Mouse (Mus musculus) intestine, embryonic 15.5 days (tissue): ENCODE measurements at regions not wholly inside any gene's neighbourhood (a gene's known extent, or its start where the extent isn't known, plus 50 kb on each side); places are given as distances from the start of the nearest gene placed in this dataset.

ENCODE experiments used
- ATAC-seq: fragments of 200-750 bp; cut with Nextera tagmentation; 2 replicates; pipeline ENCODE4 v1.8.0; 2017; ENCODE audit warnings: moderate TSS enrichment, moderate library complexity
- H3K27ac ChIP-seq: fragments of 300-500 bp; sonication (generic); 2 replicates; pipeline ENCODE4 v1.5.1; 2015; ENCODE audit warnings: mild to moderate bottlenecking, inconsistent platforms
- H3K27me3 ChIP-seq: fragments of 300-500 bp; sonication (generic); replicated peaks from 2 replicates; pipeline ENCODE4 v1.6.1; 2015; ENCODE audit warnings: inconsistent platforms
- H3K36me3 ChIP-seq: fragments of 300-500 bp; sonication (generic); 2 replicates; pipeline ENCODE4 v1.6.1; 2015; ENCODE audit warnings: inconsistent platforms
- H3K4me1 ChIP-seq: fragments of 300-500 bp; sonication (generic); replicated peaks from 2 replicates; pipeline ENCODE4 v1.6.1; 2015; ENCODE audit warnings: inconsistent platforms
- H3K4me2 ChIP-seq: fragments of 300-500 bp; sonication (generic); replicated peaks from 2 replicates; pipeline ENCODE4 v1.6.1; 2015; ENCODE audit warnings: mild to moderate bottlenecking, inconsistent platforms
- H3K4me3 ChIP-seq: fragments of 300-500 bp; sonication (generic); replicated peaks from 2 replicates; pipeline ENCODE4 v1.5.1; 2015; ENCODE audit warnings: inconsistent platforms
- H3K9ac ChIP-seq: fragments of 300-500 bp; sonication (generic); 2 replicates; pipeline ENCODE4 v1.6.1; 2015; ENCODE audit warnings: inconsistent platforms
- H3K9me3 ChIP-seq: fragments of 300-500 bp; sonication (generic); 2 replicates; pipeline ENCODE4 v1.6.1; 2016; ENCODE audit warnings: inconsistent platforms
- WGBS: fragments of 180-500 bp; shearing (Covaris S2); methylation state at CpG from one replicate; pipeline ENCODE4 v1.1.7; 2015; 5-methylcytosine and 5-hydroxymethylcytosine counted together

DNA sequence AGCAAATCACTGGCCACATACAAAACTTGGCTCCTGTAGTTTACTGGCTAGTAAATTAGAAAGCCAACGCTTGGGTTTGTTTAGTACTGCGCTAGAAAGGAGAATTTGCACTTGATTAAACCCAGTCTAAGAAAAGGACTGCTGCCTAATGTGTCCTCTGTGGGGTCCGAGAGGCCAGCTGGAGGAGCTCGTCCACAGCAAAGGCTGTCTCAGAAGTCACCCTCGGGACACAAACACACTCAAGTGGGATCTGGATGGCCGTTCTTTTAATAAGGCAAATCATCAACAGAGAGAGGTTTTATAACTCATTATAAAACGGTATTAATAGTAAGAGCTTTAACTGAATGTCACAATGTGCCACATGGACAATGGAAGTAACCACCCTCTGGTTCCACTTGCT lies 249.0 kb downstream of the Hlx start:
- Histone ChIP-seq H3K9me3 (no peaks in the 10 kb centered on the region), H3K4me3 (no peak overlapping the region), H3K27me3 (no peaks in the 10 kb centered on the region), H3K9ac (no peak overlapping the region), H3K36me3 (no peaks in the 10 kb centered on the region), H3K27ac (no peak overlapping the region), H3K4me2 (no peak overlapping the region), H3K4me1 (no peaks in the 10 kb centered on the region)
- WGBS, result 73% methylated on average over 7 of the region's 7 CpGs
- ATAC-seq, result no peak

DNA sequence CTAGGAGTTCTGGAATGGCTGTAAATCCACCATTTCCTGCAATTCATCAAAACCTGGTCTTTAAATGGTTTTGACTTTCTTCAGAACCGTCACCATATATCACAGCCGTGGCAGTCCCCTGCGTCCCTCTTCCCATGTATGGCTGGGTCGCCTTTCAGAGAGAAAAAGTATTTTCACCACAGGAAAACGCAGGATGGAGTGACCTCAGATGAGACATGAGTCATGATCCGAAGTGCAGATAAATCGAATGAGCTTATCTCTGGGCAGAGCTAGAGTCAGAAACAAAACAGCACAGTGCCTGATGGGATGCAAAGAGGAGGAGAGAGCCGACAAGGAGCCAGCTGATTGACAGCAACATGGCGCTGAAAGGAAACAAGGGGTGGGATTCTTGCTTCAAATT lies 250.4 kb downstream of the Hlx start:
- H3K27me3 ChIP-seq, result no peaks in the 10 kb centered on the region
- WGBS, result 63% methylated on average over 9 of the region's 9 CpGs
- no peak for ATAC-seq

DNA sequence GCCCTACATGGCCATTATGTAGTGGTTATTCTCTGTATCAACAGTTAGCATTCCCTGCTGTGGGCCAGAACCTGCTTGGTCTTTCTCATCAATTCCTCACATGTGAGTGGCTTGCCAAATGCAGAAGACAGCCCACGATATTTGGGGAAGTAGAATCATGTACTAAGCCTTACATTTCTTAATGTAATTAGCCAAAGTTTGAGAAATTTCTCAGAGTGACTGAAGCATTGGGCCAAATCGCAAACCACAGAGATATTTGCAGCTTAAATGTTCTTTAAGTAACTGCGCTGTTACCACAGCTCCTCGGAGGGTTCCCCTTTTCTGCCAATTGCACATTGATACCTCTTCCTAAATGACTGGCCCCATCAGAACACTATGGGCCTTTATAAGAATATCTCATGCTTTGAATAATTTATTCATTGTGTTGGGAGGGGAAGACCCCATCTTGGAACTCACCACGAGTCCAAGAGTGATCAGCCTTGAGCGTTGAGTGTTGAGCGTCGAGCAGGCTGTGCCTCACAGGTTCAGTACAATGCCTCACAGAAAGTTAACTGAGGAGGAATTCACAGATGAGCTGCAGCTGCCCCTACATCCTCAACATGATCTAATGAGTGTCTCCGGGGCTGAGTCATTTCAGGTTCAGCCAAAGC lies 251.7 kb downstream of the Hlx start:
- no peak for ATAC-seq
- no peak overlapping the region for H3K27ac ChIP-seq
- no peaks in the 10 kb centered on the region for H3K36me3 ChIP-seq
- 84% methylated on average over 9 of the region's 9 CpGs for WGBS
- no peaks in the 10 kb centered on the region for H3K9me3 ChIP-seq
- no peak overlapping the region for H3K9ac ChIP-seq
- no peak overlapping the region for H3K4me3 ChIP-seq
- no peaks in the 10 kb centered on the region for H3K4me1 ChIP-seq
- H3K4me2 ChIP-seq, result no peak overlapping the region
- H3K27me3 ChIP-seq, result no peaks in the 10 kb centered on the region

More for the DNA sequence above, 250.4 kb downstream of the Hlx start:
- Histone ChIP-seq H3K4me3 (no peak overlapping the region), H3K36me3 (no peaks in the 10 kb centered on the region), H3K4me1 (no peaks in the 10 kb centered on the region), H3K9me3 (no peaks in the 10 kb centered on the region), H3K9ac (no peak overlapping the region), H3K27ac (no peak overlapping the region), H3K4me2 (no peak overlapping the region)

DNA sequence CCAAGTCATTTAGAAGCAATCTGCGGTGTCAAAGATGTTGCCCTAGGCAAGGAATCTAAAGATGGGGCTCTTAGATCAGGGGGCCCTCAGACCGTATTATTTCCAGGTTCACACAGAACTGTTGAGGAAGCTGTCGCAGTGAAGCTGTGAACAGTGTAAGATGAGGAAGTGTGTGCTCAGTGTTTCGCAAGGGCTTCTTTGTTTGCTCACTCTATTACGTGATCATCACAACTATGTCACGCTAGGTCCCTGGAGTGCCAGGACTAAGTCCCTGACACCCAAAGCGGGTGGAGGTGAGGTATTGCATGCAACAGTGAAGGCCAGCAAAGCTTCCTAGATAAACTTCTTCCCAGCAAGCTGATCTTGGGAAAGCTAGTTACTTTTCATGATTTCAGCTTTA lies 254.4 kb downstream of the Hlx start:
- Histone ChIP-seq H3K4me1 (no peaks in the 10 kb centered on the region), H3K36me3 (no peaks in the 10 kb centered on the region), H3K4me3 (no peak overlapping the region), H3K4me2 (no peak overlapping the region), H3K27ac (no peak overlapping the region), H3K27me3 (no peaks in the 10 kb centered on the region), H3K9ac (no peak overlapping the region), H3K9me3 (no peaks in the 10 kb centered on the region)
- peak; percentile 67 for ATAC-seq
- 80% methylated on average over 7 of the region's 7 CpGs for WGBS

DNA sequence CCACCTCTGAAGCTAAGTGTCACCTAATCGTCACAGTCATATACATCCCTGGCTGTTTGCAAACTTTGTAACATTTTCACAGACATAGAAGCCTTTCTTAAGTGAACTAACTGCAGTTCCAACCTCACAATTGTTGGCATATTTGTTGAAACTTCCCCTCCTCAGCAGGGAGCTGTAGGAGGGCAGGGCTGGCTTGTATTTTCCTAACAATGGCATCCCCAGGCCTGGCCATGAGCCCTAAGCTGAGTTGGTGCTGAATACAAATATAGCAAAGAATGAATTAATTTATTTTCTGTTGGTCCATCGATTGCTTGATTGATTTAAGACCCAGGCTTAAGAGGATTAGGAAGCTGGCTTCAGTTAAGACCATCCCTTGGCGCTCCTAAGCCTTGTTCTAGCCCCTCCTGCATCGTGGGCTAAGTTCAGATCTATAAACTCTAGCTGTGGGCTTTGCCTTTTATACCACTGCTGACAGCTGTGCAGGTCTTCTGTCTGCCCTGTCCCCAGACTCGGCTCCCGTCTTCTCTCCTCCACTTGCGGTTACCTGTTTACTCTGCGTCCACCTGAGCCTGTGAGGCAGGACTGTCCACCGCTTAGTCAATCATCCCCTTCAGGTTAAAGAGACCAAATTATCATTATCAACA lies 269.8 kb downstream of the Hlx start:
- Histone ChIP-seq H3K36me3 (no peaks in the 10 kb centered on the region), H3K4me3 (no peak overlapping the region), H3K9me3 (no peaks in the 10 kb centered on the region), H3K27ac (no peak overlapping the region), H3K27me3 (no peaks in the 10 kb centered on the region), H3K4me1 (no peaks in the 10 kb centered on the region), H3K9ac (no peak overlapping the region), H3K4me2 (no peak overlapping the region)
- ATAC-seq, result no peak
- WGBS, result 57% methylated on average over 9 of the region's 9 CpGs

- Histone ChIP-seq H3K36me3 (no peaks in the 10 kb centered on the region), H3K9ac (no peak overlapping the region), H3K27me3 (no peaks in the 10 kb centered on the region), H3K4me2 (no peak overlapping the region), H3K4me1 (no peaks in the 10 kb centered on the region), H3K27ac (no peak overlapping the region), H3K9me3 (no peaks in the 10 kb centered on the region), H3K4me3 (no peak overlapping the region)
- no peak for ATAC-seq
Measured at GRCm38 (mm10) chr1:184461411-184461810, 271.0 kb downstream of the Hlx start.

DNA sequence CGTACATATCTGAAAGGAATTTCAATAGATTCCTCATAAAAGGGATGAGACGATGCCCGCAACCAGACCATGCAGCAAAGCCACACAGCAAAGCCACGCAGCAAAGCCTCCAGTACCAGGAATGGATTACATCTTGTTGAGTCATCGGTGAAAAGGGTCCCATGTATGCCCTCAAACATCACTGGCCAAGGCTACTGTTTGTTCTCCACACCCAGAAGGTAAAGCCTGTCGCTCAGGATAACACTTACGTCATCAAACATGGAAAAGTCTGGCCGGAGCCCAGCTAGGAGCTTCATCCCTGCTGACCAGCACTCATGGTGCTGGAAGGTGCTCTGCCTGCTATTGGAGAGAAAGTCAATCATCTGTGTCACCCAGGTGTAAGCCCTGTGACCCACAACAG lies 275.7 kb downstream of the Hlx start:
- no peaks in the 10 kb centered on the region for H3K27me3 ChIP-seq
- no peaks in the 10 kb centered on the region for H3K9me3 ChIP-seq
- no peak overlapping the region for H3K4me3 ChIP-seq
- H3K4me1 ChIP-seq, result no peaks in the 10 kb centered on the region
- H3K36me3 ChIP-seq, result no peaks in the 10 kb centered on the region
- H3K9ac ChIP-seq, result no peak overlapping the region
- WGBS, result 87% methylated on average over 8 of the region's 8 CpGs
- no peak overlapping the region for H3K4me2 ChIP-seq
- ATAC-seq, result no peak
- H3K27ac ChIP-seq, result no peak overlapping the region

DNA sequence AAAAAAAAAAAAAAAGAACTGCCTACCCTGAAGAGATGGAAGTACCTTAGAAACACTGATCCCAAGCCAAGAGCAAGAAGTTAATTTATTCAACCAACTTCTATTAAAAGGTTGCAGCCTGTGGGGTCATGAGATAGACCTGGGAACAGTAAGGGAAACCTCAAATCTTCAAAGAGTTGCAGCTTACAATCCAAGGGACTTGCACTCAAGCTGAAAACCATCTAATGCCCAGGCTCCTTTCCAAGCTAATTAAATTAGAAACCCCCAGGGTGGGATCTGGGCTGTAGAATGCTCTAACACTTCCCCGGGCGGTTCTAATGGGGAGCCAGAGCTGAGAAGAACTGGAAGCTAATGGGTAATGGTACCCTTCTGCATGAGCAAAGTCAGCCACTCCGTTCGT lies 278.0 kb downstream of the Hlx start:
- Histone ChIP-seq H3K36me3 (no peaks in the 10 kb centered on the region), H3K4me3 (no peak overlapping the region), H3K27me3 (no peaks in the 10 kb centered on the region), H3K9ac (no peak overlapping the region), H3K4me1 (no peaks in the 10 kb centered on the region), H3K4me2 (no peak overlapping the region), H3K27ac (no peak overlapping the region), H3K9me3 (no peaks in the 10 kb centered on the region)
- WGBS, result 89% methylated on average over 4 of the region's 4 CpGs
- ATAC-seq, result no peak

GRCm38 (mm10) chr1:184453673-184454072 lies 278.7 kb downstream of the Hlx start:
- ATAC-seq, result no peak
- no peaks in the 10 kb centered on the region for H3K9me3 ChIP-seq
- no peak overlapping the region for H3K4me2 ChIP-seq
- H3K27ac ChIP-seq, result no peak overlapping the region
- H3K36me3 ChIP-seq, result no peaks in the 10 kb centered on the region
- H3K4me1 ChIP-seq, result no peaks in the 10 kb centered on the region
- H3K27me3 ChIP-seq, result no peaks in the 10 kb centered on the region
- 82% methylated on average over 5 of the region's 5 CpGs for WGBS
- no peak overlapping the region for H3K9ac ChIP-seq
- no peak overlapping the region for H3K4me3 ChIP-seq

DNA sequence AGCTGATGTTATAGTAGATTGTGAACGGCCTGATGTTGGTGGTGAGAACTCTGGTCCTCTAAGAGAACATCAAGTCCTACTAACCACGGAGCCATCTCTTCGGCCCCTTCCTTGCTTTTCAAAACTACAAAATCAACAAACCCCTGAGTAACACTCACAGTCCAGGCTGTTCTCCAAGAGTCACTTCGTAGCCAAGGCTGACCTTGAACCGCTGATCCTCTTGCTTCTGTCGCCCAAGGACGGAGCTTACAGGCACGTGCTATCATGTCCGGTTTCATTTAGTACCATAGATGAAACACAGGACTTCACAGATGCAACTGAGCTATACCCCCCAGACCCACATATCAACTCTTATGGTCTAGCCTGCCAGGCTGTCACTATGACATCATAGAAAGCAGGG lies 279.4 kb downstream of the Hlx start:
- Histone ChIP-seq H3K4me1 (no peaks in the 10 kb centered on the region), H3K9ac (no peak overlapping the region), H3K4me2 (no peak overlapping the region), H3K27me3 (no peaks in the 10 kb centered on the region), H3K4me3 (no peak overlapping the region), H3K9me3 (no peaks in the 10 kb centered on the region), H3K36me3 (no peaks in the 10 kb centered on the region), H3K27ac (no peak overlapping the region)
- WGBS, result 93% methylated on average over 9 of the region's 9 CpGs
- no peak for ATAC-seq

DNA sequence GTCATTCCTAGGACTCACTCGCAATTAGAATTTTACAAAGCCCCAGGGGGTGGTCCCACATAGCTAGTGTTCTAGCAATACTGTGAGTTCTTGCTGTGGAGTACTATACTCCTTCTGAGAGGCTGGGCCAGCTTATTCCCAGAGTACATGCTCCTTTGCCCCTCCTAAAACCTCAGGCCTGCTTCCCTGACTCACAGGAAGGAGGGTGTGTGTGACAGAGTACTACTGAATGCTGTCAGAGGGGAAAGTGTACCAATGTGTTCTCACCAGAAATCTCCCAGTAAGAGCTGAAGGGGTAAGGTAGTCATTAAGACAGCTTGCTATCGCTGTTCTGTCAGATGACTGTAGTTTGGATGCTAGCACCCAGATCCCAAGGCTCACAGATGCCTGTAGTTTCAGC lies 280.7 kb downstream of the Hlx start:
- no peaks in the 10 kb centered on the region for H3K9me3 ChIP-seq
- no peak for ATAC-seq
- H3K4me2 ChIP-seq, result no peak overlapping the region
- no peaks in the 10 kb centered on the region for H3K4me1 ChIP-seq
- no peaks in the 10 kb centered on the region for H3K27me3 ChIP-seq
- no peak overlapping the region for H3K27ac ChIP-seq
- 81% methylated on average over 2 of the region's 2 CpGs for WGBS
- no peak overlapping the region for H3K4me3 ChIP-seq
- no peaks in the 10 kb centered on the region for H3K36me3 ChIP-seq
- no peak overlapping the region for H3K9ac ChIP-seq

GRCm38 (mm10) chr1:184449007-184449406 lies 283.4 kb downstream of the Hlx start:
- no peaks in the 10 kb centered on the region for H3K9me3 ChIP-seq
- H3K9ac ChIP-seq, result no peak overlapping the region
- no peak overlapping the region for H3K27ac ChIP-seq
- H3K4me3 ChIP-seq, result no peak overlapping the region
- WGBS, result 51% methylated on average over 9 of the region's 9 CpGs
- H3K27me3 ChIP-seq, result no peaks in the 10 kb centered on the region; the same call in 1 of the 2 replicates
- ATAC-seq, result no peak
- no peak overlapping the region for H3K4me2 ChIP-seq
- no peaks in the 10 kb centered on the region for H3K36me3 ChIP-seq
- H3K4me1 ChIP-seq, result no peaks in the 10 kb centered on the region

DNA sequence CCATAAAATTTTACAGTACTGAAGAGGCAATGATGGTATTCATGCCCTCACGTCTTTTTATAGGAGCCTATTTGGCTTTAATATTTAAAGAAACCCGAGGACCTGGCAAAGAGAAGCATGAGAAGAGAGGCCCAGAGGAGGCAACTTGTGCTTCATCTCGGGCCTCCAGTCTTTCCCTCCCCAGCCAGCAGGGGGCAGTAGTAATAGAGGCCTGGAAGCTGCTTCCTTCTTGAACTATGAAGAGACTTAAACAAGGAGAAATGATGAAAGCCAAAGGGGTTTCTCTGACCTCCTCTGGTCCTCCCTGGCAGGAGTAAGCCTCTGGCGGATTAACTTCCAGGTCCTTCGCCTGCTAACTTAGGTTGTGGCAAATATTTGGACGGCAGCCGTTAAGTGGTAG lies 284.5 kb downstream of the Hlx start:
- no peak overlapping the region for H3K27ac ChIP-seq
- no peaks in the 10 kb centered on the region for H3K36me3 ChIP-seq

More for the DNA sequence above, 284.5 kb downstream of the Hlx start:
- H3K4me1 ChIP-seq, result no peaks in the 10 kb centered on the region
- no peak overlapping the region for H3K4me3 ChIP-seq
- H3K27me3 ChIP-seq, result no peaks in the 10 kb centered on the region; the same call in 1 of the 2 replicates
- no peak overlapping the region for H3K4me2 ChIP-seq
- no peaks in the 10 kb centered on the region for H3K9me3 ChIP-seq
- H3K9ac ChIP-seq, result no peak overlapping the region
- no peak for ATAC-seq
- 54% methylated on average over 7 of the region's 7 CpGs for WGBS
